Mouse (Mus musculus) mouse embryonic stem cell (cell line): ENCODE data around the gene Zfp708.
"Not testable (repeated sequence)": the region's sequence is repeated elsewhere in the genome, so short reads cannot be mapped to it uniquely, and the experiment has no call there.

ENCODE experiments used
- in situ Hi-C, 2 experiments: fragments of 300-500 bp; cut with MboI; formaldehyde crosslinking; loops; 1 replicate in 1 of 2; 3 replicates in 1 of 2; pipeline ENCODE4 v1.14.3; 2019 to 2020; ENCODE audit warnings: low sequenced_read_pairs in 2 of 2, low pct_unique_long_range_greater_than_20kb in 1 of 2, mixed read lengths in 1 of 2; ENCODE audit not compliant: unreplicated experiment in 1 of 2

Zfp708 gene

GRCm38 (mm10) chr13:67097876-67098275 lies at the start of gene Zfp708:
Gene Zfp708, minus strand, starts transcription at chr13:67097976.
- in situ Hi-C loops, result no loop called here

- in situ Hi-C loops, result loop anchor here in 1 of 2 experiments (5.0 kb wide), 1 partner anchor 179 kb away; the partner anchor contains the start of gene Zfp457
Observed at GRCm38 (mm10) chr13:67128038-67128721, 30.4 kb upstream of the Zfp708 start.

- in situ Hi-C loops, result loop anchor here in 1 of 2 experiments (5.0 kb wide), 1 partner anchor 180 kb away; the partner anchor contains the start of gene Zfp457
Observed at GRCm38 (mm10) chr13:67127507-67127906, 29.7 kb upstream of the Zfp708 start.

GRCm38 (mm10) chr13:67124460-67124859 lies 26.7 kb upstream of the Zfp708 start:
- in situ Hi-C loops, result no loop called here

GRCm38 (mm10) chr13:67121360-67121759 lies 23.6 kb upstream of the Zfp708 start, which contains the start of gene Zfp759:
Gene Zfp759, plus strand, starts transcription at chr13:67121660.
- in situ Hi-C loops, result not testable (repeated sequence)

- in situ Hi-C loops, result not testable (repeated sequence)
Observed at GRCm38 (mm10) chr13:67116163-67116562, 18.4 kb upstream of the Zfp708 start, which contains the start of gene Rslcan18. Gene Rslcan18, minus strand, starts transcription at chr13:67116263.

GRCm38 (mm10) chr13:67113287-67113686 lies 15.5 kb upstream of the Zfp708 start:
- in situ Hi-C loops, result no loop called here

- in situ Hi-C loops, result no loop called here
Observed at GRCm38 (mm10) chr13:67112096-67112495, 14.3 kb upstream of the Zfp708 start.

GRCm38 (mm10) chr13:67108821-67109206 lies 11.0 kb upstream of the Zfp708 start:
- in situ Hi-C loops, result no loop called here

- in situ Hi-C loops, result no loop called here
Observed at GRCm38 (mm10) chr13:67108194-67108820, 10.5 kb upstream of the Zfp708 start, which contains the start of gene Gm28557. Gene Gm28557, minus strand, starts transcription at chr13:67108604.

GRCm38 (mm10) chr13:67107681-67108080 lies 9.9 kb upstream of the Zfp708 start:
- in situ Hi-C loops, result no loop called here

GRCm38 (mm10) chr13:67090154-67090553 lies 7.6 kb downstream of the Zfp708 start:
- in situ Hi-C loops, result no loop called here

GRCm38 (mm10) chr13:67081946-67082345 lies 15.8 kb downstream of the Zfp708 start:
- in situ Hi-C loops, result no loop called here

- in situ Hi-C loops, result no loop called here
Observed at GRCm38 (mm10) chr13:67081142-67081713, 16.5 kb downstream of the Zfp708 start.

GRCm38 (mm10) chr13:67077244-67077643 lies 20.5 kb downstream of the Zfp708 start:
- in situ Hi-C loops, result no loop called here

GRCm38 (mm10) chr13:67072786-67073185 lies 25.0 kb downstream of the Zfp708 start:
- in situ Hi-C loops, result no loop called here

- in situ Hi-C loops, result no loop called here
Observed at GRCm38 (mm10) chr13:67065386-67065785, 32.4 kb downstream of the Zfp708 start.

GRCm38 (mm10) chr13:67062427-67062826 lies 35.3 kb downstream of the Zfp708 start:
- in situ Hi-C loops, result no loop called here

GRCm38 (mm10) chr13:67060786-67061358 lies 36.9 kb downstream of the Zfp708 start, which contains the start of gene Zfp712:
Gene Zfp712, minus strand, starts transcription at chr13:67061170.
- in situ Hi-C loops, result no loop called here
